Mouse (Mus musculus): ENCODE data around the gene Derl3. TPM values are rescaled to one million over a fixed set of nuclear protein-coding genes. Genes with fewer than 3 reads are reported as not detected.
"Not testable (repeated sequence)": the region's sequence is repeated elsewhere in the genome, so short reads cannot be mapped to it uniquely, and the experiment has no call there.

Derl3 gene
- polyA plus RNA-seq, 2 experiments from 2014 or later, result 0.85 to 2.7 TPM

DNA sequence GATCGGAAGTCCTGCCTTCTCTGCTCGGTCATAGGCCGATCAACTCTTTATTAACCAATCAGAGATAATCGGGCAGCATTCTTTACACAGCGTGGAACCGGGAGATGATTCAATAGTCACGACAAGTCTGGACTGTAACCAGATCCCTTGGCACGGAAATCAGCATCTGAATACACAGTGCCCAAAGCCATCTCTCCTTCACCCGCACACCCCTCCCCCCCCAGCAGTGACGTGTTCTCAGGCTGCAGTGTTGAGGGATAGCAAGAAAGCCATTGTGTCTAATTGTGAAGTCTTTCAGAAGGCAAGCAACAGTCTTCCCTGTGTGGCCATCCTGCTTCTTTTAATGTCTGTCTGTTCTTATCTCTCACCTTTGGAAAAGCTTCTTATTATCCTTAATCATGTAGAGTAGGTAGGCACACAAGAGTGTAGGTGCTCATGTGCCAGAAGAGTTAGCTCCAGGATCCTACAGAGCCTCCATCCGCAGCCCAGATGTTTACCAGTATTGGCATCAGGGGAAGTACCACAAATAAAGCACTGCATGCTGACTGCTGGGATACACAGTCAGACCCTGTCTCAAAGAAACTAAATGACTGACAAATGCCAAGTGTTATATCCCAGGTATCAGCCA is 20.2 kb upstream of the Derl3 start:
- peak; percentile 49 for ATAC-seq

DNA sequence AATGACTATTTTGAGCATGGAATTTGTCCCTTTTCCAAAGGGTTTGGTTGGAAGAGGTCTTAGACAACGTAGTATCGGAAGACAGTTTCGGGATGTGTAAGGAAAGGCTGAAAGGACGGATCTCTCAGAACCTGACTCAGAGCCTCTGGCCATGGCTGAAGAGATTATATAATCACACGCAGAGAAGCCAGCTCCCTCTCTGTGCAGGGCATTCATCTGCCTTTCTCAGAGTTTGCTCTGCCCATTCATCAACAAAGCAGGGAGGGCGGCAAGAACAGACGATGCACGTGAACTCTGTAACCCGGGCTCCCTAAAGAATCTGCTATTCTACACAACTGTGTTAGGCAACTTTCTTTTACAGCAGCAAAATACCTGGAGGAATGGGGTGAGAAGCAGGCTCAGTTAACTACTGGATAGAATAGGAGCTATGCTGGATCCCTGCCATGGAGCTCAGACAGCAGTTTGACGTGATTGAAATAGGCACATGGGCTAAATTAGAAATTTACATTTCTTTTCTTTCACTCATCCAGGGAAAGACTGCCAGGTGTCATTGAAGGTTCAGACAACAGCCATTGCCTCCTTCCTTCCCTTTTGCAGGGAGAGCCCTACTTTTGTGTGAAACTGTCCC is 19.6 kb upstream of the Derl3 start:
- ATAC-seq, result no peak

DNA sequence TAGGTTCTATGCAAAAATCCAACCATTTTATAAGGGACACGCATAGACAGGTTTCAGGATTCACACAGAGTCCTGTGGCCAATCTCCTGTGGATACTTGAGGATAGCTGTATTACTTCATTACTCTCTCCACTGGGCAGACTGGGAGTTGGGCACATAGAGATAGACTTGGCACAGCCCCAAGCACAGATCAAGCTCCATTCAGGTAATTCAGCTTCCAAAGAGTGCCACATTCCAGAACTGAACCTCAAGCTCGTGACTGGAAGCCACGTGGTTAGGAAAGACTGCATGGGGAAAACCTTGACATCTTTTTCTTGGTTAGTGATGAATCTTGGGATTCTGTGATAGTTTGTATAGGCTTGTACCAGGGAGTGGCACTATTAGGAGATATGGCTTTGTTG is 14.4 kb upstream of the Derl3 start:
- ATAC-seq, result no peak

DNA sequence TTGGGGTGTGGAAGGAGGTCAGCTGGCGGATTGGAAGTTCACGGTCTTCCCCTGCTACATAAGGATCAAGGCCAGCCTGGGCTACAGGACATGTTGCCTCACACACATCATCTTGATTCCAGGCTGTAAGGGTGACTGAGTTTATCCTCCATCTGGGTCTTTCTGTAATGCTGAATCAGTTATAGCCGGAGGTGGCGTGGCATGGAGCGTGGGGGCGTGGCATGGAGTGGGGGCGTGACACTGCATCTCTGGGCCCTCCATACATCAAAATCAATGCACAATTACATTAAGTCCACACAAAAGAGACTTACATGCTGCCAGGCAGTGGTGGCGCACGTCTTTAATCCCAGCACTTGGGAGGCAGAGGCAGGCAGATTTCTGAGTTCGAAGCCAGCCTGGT is 12.9 kb upstream of the Derl3 start:
- ATAC-seq, result no peak

DNA sequence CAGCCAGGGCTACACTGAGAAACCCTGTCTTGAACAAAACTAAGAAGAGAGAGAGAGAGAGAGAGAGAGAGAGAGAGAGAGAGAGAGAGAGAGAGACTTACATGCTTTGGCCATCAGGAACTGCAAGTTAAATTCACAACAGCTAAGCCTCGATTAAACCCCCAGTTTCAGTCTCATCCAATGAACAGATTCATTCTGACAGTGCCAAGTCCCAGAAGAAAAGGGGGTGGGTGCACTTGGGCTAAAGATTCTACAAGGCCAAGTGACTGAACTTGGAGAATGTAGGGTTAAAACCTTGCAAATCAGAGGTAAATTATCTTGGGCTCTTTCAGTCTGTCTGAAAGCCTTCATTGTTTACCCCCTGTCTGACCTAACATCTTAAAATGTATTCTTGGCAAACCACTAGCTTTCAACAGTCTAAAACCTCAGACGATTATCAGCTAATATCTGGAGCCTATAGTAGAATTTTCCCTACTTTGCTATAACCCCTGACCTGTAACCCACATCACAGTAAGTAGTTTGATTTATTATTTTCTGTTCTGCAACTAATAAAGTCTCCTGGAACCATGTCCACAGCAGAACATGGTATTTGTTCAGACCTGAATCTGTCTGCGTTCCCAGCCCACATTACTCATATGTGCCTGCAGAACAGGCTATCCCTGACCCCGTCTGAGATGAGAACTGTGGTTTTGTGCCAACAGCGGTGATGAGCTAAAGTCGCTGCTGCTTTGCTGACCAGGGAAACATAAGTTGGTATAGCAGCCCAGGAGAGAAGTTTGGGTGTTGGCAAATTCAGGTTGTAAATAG is 12.2 kb upstream of the Derl3 start:
- ATAC-seq, result no peak

DNA sequence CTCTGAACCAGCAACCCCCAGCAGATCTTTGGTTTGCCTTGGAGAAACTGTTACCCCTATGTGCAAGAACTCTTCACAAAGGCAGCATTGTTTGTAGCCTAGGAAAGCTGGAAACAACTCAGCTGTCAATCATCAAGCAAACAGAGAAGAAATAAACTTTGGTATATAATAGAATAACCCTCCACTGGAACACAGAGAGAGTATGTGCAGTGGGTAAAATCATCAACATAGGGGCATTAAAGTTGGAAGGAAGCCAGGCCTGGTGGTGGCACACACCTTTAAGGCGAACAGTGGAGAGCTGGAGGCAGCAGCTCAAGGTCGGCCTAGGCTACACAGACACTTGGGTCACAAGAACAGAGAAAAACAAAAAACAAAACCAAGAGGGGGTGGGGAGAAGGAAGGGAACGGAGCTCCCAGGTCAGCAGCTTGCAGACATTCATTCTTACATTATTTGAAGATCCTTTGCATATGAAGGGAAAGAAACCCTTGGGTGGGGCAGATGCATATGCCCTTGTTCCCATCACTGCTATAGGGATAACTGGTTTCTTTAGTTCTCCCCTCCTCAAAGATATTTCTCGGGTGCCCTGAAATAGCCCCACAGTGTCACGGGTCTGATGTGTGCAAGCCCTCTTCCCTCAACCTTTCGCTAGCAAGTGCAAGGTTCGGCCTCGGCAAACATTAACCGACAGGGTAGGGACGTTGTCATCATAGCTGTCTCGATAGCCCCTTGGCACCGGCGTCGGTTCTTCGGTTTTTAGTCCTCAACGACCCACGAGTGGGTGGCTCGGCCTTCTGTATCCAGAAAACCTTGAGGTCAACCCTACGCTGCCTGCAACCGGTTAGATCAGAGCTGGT is 11.4 kb upstream of the Derl3 start:
- no peak for ATAC-seq

DNA sequence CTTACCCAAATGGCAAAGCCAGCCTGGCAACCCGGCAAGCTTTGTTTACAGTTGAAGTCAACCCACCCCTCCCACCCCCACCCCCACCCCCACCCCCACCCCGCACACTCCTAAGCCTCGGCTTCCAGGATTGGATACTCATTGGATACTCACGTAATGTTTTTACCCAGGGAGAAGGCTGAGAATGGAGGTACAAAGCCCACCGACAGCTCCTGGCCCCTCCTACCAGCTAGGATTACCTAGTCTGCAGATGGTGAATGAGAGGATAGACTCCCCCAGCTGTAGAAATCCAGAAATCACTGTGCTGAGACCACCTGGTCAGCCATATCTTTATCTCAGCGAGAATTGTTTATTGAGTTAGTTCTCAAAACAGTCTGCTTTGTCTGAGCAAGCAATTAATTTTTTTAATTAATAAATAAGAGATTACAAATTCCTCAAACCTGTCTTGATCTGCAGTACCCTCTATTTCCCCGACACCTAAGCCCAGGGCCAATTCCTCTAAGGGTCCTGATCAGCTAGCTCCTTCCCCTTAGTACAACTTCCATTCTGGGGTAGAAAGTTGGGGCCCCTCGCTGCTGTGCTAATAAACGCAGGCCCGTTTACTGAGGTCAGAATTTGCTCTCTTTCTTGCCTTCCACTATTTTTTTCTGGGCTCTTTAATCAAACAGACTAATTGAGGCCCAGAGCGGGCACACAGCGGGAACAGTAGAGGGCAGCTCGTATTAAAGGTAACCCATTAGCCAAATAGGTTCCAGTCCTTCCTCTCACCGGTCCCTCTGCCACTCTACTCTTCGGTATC is 10.6 kb upstream of the Derl3 start:
- ATAC-seq, result no peak

DNA sequence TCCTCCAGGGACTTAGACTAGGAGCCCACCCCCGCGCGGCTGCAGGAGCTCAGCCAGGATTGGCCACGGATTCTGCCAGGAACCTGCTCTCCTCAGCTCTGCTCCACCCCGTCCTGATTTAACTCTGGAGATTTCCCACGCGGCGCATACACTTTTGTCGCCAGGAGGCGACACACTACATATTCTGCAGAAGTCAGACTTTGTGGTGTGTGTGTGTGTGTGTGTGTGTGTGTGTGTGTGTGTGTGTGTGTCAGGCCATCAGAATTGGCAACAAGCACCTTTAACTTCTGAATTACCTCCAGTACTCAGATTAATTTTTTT is 10.0 kb upstream of the Derl3 start:
- no peak for ATAC-seq

DNA sequence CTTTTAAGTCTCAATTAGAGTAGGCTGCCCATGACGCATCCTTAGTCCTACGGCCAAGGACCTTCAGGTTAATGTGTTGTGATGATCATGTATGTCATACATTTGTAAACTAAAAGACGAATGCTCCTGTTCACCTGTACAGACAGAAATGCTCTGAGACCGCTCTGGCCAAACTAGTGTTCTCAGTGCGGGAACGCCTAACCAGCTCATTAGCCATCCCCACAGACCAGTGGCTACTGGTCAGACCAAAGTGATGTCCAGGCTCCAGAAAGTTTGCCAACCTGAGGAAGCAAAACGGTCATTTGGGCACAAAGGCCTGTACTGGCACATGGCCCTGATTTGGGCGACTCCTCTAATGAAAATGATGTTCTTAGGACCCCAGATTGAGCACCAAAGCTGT is 8.5 kb upstream of the Derl3 start:
- no peak for ATAC-seq

DNA sequence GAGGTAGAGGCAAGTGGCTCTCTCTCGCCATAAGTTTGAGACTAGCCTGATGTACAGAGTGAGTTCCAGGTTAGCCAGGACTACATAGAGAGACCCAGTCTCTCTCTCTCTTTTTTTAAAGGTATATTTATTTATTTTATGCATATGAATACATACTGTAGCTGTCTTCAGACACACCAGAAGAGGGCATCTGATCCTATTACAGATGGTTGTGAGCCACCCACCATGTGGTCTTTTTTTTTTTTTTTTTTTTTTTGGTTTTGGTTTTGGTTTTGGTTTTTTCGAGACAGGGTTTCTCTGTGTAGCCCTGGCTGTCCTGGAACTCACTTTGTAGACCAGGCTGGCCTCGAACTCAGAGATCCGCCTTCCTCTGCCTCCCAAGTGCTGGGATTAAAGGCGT is 5.7 kb upstream of the Derl3 start:
- not testable (repeated sequence) for ATAC-seq

DNA sequence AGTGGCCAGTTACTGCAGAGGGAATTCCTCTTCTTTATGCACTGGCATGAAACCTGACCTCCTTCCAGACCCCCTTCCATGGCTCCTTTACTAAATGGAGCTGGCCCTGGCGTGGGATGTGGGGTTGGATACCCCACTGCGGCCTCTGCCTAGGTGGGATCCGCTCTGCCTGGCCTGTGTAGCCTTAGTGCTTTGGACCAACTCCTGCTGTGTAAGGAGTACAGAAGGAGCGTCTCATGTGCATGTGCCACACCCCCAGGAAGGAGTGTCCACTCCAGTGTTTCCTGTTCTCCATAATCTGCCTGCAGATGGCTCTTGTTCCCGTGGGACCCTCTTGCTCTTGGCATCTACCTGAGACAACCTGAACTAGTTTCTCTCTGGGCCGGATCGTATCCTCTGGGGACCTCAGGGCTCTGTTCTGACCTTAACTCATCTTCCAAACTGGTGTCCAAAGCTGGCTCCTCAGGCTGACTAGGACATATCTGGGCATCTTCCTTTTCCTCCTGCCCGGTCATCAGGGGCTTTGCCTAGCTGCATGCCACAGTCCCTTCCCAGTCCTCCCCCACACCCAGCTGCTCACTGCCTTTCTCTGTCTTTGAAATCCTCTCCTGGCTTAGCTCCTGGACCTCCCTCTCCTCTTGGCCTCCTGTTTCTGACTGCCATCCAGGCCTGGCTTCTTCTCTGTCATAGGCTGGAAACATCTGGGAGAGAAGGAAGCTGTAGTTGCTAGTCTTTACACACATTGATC is 3.6 kb upstream of the Derl3 start:
- no peak for ATAC-seq

DNA sequence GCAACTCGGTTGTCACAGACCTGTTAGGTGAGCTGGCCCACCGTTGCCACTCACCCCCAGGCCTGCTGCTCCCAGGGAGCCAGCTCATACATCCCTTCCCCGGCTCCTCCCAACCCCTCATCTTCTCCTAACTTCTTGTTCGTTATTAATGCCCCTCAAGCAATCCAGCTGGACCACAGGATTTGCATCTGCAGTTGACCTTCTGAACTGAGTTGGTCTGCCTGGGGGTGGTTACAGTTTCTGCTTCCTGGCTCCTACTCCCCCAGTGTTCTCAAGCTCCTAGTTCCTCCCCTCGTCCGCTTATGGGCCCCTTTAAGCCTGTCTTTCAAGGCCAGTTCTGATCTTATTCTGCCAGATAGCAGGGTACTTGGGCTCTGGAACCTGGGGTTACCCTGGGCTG is 1.4 kb downstream of the Derl3 start:
- ATAC-seq, result no peak

DNA sequence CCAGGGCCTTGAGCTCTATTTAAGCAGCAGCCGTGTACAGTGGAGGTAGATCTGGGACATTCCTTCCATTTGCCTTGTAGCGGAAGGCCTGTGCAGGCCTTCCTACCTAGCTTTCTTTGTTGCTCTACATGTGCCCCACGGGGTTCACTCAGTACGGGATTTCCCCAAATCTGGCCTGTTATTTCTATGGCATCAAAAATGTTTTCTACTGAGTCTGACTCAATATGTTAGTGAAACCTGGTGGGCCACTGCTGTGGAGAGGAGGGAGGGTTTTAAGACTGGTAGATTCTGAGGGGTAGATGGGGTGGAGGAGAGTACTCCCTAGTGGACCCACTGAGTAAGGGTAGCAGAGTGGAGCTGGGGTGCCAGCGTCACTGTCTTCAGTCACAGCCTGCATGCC is 2.5 kb downstream of the Derl3 start:
- no peak for ATAC-seq

DNA sequence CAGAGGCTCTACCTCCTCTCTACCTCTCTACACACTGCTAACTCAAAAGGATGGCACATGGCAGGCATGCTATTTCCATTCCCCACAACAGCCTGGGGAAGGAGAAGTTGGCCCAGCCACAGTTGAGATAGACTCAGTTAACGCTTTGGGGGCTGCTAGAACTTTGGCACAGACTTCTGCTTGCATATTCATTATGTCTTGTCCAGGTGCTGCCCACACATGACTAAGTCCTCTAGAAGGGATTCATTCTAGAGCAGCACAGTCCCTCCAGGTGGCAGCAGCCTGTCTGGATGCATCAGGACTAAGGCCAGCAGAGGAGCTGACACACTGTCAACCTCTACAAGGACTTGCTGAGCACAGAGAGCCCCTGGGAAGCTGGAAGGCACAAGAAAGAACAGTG is 3.0 kb downstream of the Derl3 start:
- ATAC-seq, result no peak

DNA sequence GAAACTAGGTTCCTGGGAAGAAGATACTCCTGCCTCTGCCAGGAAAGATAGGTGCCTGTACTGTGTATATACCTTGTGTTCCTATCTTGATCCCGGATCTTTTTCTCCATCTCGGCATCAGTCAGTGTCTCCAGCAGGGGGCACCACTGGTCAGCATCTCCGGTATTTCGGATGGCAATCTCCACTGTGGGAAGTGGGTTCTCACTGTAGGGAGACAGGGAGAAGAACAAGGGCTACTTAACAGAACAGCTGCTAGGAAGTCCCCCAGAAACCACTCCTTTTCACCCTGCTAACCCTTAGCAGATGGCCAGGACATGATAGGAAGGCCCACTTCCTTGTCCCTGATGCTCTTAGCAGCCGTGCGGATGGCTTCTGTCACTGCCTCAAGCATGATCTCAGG is 4.2 kb downstream of the Derl3 start:
- ATAC-seq, result no peak

DNA sequence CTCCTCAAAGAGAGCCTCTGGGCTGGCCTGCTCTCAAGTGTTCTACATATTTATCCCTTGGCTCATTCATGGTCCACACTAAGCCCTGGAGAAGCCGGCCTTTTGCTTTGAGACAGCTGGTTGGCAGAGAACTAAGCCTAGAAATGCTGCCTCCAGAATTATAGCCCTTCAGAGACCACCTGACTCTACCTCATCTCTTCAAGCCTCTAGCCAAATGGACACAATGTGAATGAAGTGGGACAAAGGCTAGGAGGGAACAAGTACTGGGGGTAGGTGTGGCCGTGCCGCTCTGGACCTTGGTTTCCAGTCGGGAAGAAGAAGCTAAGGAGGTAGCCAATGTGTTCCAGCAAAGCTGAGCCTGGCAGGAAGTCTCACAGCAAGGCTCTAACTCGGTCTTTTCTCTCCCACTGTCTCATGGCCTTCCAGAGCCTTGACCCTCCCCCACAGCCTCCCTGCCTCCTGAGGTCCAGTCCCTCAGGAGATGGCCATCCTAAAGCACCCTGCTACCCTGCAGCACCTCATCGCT is 4.9 kb downstream of the Derl3 start:
- no peak for ATAC-seq

DNA sequence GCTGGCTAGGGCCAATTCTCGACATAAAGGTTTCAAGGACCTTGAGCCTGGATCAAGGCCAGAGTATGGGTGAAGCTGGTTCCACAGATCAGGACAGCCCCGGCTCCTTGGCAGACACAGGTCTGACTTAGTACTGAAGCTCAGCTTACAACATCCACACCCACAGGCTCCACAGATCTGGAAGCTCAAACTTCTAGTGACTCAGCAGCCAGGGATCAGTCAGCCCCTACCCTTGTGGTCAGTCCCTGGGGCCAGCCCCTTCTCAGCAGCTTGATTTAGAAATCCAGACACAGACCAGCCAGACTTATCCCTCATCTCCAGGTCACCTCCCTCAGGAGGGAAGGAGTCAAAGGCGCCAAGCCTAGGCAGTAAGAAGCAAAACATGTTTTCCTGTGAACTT is 5.6 kb downstream of the Derl3 start:
- no peak for ATAC-seq

DNA sequence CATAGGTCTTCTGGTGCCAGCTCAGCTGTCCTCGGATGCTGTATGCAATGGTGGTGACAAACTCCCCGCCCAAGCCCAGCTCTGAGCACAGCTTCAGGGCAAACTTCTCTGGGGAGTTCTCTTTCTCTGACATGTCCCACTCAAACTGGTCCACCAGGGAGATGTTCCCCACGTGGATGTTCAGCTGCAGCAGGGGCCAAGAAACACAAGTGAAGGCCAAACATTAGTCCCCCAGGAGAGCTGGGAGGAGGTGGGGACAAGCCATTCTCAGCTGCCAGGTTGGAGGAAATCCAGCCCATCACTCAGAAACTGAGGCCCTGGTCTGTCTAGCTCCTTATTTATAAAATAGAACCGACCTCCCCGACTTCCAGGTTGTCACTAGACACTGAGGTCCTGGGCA is 11.2 kb downstream of the Derl3 start:
- ATAC-seq, result no peak

DNA sequence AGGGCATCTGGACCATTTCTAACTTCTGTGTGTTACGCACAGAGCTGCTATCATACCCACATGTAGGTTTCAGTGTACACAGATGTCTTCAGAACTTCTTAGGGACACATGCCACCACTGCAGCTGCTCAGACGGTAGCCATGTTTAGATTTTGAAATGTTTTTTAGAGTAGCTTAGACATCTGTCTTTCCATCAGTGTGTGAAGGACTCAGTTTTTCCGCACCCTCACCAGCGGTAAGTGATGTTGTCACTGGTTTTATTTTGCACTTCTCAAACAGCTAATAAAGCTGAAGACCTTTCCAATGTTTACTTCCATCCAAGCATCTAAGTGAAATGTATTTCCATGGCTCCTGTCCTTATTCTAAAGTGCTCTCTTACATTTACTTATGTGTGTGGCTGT is 13.7 kb downstream of the Derl3 start:
- ATAC-seq, result no peak

DNA sequence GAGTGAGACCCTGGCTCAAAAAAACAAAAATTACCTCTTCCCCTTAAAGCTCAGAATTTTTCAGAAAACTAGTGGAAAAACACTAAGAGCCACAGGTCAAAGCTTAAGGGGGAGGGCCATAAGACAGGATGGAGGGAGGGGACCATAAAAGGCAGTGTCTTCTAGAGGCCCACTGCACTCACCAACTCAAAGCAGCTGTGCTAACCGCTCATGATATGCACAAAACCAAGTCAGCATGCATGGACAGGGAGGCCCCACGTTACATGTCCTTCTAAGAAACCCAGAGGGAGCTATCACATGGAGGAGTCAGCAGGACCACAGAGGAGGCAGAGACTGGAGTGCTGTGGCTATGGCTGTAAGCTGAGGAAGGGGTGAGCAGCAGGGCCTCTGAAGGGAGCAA is 17.5 kb downstream of the Derl3 start:
- no peak for ATAC-seq

DNA sequence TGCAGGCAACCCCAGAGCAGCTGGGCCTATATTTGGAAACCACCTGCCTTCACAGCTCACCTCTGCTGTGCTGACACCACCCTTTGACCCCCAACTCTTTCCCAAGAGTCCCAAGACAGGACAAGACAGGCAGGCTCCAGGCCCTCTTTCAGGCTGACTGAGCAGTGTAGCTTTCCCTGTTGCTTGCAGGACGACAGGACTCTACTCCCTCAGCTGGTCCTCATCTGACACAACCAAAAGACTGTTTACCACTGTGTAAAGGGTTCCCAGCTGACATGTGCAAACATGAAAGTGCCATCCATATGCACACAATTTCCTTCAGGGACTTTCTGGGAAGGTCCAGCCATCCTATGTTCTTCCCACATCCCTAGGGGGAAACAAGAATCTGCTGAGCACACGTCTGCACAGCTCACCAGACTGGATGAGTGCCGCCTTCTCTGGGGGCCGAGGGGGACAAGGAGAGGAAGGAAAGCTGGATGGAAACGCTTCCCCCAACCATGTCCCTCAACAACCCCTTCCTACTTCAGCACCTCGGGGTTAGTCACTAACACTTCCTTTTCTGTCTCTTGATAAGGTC is 19.9 kb downstream of the Derl3 start:
- no peak for ATAC-seq
